Mouse (Mus musculus) natural killer cell, adult 2 months (primary cell): ENCODE data around the gene 2510002D24Rik.
"Not testable (repeated sequence)": the region's sequence is repeated elsewhere in the genome, so short reads cannot be mapped to it uniquely, and the experiment has no call there.

Experiments used
- DNase-seq, 2 experiments: peaks; one replicate each; pipeline ENCODE4 v3.0.0; 2022; ENCODE audit warnings: low spot score in 2 of 2

2510002D24Rik gene

GRCm38 (mm10) chr16:18849521-18850190 is 13.3 kb downstream of the 2510002D24Rik start:
- not testable (repeated sequence) for DNase-seq

DNA sequence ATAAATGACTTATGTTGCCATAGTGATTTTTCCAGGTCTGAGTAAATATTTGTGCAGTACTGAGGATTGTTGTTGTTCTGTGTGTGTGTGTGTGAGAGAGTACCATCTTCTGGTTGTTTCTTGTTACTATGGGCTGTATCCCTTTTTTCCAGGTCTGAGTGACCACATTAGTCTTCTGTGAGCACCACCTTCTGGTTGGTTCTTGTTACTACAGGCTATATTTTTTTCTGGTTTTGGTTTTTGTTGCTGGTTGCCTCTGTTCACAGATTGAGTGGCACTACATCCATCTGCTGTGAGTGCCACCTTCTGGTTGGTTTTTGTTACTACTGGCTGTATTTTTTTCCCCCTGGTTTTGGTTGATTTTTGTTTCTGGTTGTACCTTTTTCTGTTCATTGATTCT is 22.2 kb downstream of the 2510002D24Rik start:
- peak; percentile 53 to 56 for DNase-seq

DNA sequence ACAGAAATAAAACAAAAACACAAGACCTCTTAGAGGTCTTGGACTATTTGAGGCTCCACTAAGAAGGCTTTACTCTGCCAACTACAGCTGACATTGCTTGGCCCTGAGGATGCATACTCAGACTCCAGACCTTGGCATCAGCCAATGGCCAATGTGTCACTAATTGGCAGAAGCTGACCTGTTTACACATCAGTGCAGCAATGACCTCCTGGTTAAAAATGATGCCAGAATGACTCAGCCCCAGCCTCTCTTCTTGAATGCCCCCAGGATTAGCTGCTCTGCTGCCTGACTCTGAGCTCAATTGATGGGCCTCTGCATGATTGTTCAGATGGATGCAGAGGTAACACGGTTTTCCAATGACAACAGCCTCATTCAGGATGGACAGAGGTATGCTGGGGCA is 23.8 kb downstream of the 2510002D24Rik start:
- DNase-seq = no peak

GRCm38 (mm10) chr16:18870495-18870894 is 34.1 kb downstream of the 2510002D24Rik start:
- DNase-seq = not testable (repeated sequence)

DNA sequence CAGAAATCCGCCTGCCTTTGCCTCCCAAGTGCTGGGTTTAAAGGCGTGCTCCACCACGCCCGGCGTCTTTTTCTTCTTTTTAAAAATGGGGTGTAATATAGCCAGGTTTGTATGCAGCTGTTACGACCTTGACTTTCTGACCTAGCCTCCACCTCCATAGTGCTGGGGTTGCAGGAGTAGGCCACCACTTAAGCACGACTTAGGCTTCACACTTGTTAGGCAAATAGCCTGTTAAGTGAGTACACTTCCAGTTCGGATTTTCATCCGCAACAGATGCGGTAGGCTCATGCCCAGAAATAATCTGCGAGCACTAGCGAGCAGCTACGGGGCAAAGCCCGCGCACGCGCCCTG is 39.7 kb downstream of the 2510002D24Rik start:
- no peak for DNase-seq

GRCm38 (mm10) chr16:18876442-18877308 is 40.3 kb downstream of the 2510002D24Rik start, which contains the start of the genes Mrpl40 and Hira:
Mrpl40 (minus strand) TSS chr16:18876862.
Hira (plus strand) TSS chr16:18877037.
- peak; percentile 91 to 93 for DNase-seq

GRCm38 (mm10) chr16:18877386-18878090 is 41.2 kb downstream of the 2510002D24Rik start:
- DNase-seq = peak; percentile 51 to 69

DNA sequence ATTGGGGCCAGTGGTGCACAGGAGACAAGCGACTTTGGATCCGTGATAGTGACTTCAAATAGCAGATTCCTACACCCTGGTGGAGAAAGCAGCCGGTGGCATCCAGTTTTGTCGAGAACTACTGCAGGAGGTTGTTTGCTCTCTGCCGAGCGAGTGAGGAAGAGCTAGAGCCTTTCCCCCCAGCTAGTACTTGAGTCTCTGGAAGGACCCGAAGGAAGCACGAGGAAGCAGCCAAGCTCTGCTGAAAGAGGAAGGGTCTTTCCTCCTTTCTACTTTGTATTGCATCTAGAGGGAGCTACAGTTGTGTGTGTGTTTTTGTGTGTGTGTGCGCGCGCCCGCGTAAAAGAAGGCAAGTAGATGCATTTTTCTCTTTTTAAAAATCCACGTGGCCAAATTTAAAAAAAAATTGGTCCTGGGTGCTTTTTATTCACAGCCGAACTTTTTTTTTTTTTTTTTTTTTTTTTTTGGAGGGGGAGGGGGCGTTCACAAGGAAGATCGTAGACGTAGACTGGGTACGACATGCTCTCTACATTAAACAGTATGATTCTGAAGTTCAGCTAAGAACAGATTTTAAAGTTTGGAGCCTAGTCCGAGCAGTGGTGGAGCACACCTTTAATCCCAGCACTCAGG is 41.8 kb downstream of the 2510002D24Rik start:
- no peak for DNase-seq

DNA sequence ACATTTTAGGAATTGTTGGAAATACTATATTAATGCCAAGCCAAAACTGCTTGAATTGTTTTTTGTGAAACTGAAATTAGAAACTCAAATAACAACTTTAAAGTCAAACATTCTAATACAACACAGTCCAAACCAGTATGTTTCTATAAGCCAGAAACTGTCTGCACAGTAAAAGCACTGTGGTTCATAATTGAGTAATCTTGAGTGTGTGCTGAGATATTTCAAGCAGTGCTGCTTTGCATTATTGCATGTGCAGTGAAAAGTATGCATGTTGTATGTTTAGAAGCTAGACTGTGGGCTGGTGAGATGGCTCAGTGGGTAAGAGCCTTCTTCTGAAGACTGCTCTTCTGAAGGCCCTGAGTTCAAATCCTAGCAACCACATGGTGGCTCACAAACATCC is 47.7 kb downstream of the 2510002D24Rik start:
- no peak for DNase-seq
